Mouse (Mus musculus): ENCODE results near the gene Tpo. TPM values are rescaled to one million over a fixed set of nuclear protein-coding genes. Genes with fewer than 3 reads are reported as not detected.

The Tpo gene
- polyA plus RNA-seq, 1 experiment from 2014 or later: 0.23 TPM

GRCm38 (mm10) chr12:30058044-30058443 is 74.4 kb downstream of the Tpo start:
- DNase-seq (ENCODE audit: low spot score) (no peak), ATAC-seq (ENCODE audit: low FRiP score) (no peak)
- Histone ChIP-seq H3K4me1 (replicated peaks; ENCODE audit: control insufficient read depth, insufficient read depth, low read length) (no peaks in the 10 kb centered on the region), H3K27me3 (ENCODE audit: control insufficient read depth, insufficient read depth, low read length) (no peaks in the 10 kb centered on the region), H3K9ac (no peak overlapping the region), H3K36me3 (replicated peaks; ENCODE audit: control insufficient read depth, insufficient read depth) (no peaks in the 10 kb centered on the region), H3K4me2 (replicated peaks) (no peak overlapping the region), H3K27ac (no peak overlapping the region), H3K4me3 (replicated peaks; ENCODE audit: low read length) (no peak overlapping the region), H3K9me3 (ENCODE audit: control insufficient read depth, low read length) (no peaks in the 10 kb centered on the region)
- WGBS: 74% methylated on average over 6 of the region's 6 CpGs

DNA sequence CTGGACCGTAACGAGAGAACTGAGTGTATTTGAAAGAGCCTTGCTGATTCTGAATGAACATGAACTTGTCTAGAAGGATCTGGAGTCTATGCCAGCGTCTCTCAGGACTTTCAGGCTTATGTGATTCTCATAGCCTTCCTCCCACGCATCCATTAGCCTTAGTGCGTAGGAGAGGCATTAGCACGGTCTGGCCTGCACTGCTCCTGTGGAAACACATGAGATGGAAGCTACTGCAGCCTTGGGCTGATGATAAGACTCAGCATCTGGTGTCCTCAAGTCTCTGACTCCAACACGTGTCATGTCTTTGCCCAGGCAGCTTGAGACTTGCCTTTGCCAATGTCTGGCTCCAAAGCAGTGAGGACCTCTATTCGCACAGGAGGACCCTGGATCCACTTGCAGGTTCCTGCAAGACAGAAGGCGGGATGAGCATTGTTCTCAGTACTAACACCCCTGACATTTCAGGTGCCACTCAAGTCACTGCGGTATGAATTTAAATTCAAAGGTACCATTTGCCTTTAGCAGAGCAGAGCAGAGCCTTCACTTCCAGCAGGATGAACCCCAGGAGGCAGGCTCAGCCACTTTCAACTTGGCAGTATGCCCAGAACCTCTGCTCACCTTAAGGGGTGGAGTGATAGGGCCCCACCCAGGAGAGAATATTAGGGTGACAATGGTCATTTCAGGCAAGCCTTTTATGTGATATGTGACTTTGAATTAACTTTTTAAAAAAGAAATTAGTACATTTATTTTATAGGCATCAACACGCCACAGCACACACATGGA is 77.5 kb downstream of the Tpo start:
- ATAC-seq (ENCODE audit: low FRiP score) (no peak), DNase-seq (ENCODE audit: low spot score) (no peak)
- H3K27me3 ChIP-seq (ENCODE audit: control insufficient read depth, insufficient read depth, low read length): no peaks in the 10 kb centered on the region
- no peaks in the 10 kb centered on the region for H3K36me3 ChIP-seq (replicated peaks; ENCODE audit: control insufficient read depth, insufficient read depth)
- WGBS: 91% methylated on average over 11 of the region's 11 CpGs
- H3K4me3 ChIP-seq (replicated peaks; ENCODE audit: low read length): no peak overlapping the region
- no peak overlapping the region for H3K27ac ChIP-seq
- no peak overlapping the region for H3K4me2 ChIP-seq (replicated peaks)
- no peak overlapping the region for H3K9ac ChIP-seq
- no peaks in the 10 kb centered on the region for H3K9me3 ChIP-seq (ENCODE audit: control insufficient read depth, low read length)
- H3K4me1 ChIP-seq (replicated peaks; ENCODE audit: control insufficient read depth, insufficient read depth, low read length): no peaks in the 10 kb centered on the region

GRCm38 (mm10) chr12:30050235-30050634 is 82.2 kb downstream of the Tpo start:
- ATAC-seq (ENCODE audit: low FRiP score) (0 out of 2 replicates have a peak, but pooled peaks have one; percentile 43), DNase-seq (ENCODE audit: low spot score) (peak; percentile 86)
- Histone ChIP-seq H3K4me3 (replicated peaks; ENCODE audit: low read length) (no peak overlapping the region), H3K4me1 (replicated peaks; ENCODE audit: control insufficient read depth, insufficient read depth, low read length) (no peaks in the 10 kb centered on the region), H3K36me3 (replicated peaks; ENCODE audit: control insufficient read depth, insufficient read depth) (no peaks in the 10 kb centered on the region), H3K9ac (no peak overlapping the region), H3K4me2 (replicated peaks) (no peak overlapping the region), H3K9me3 (ENCODE audit: control insufficient read depth, low read length) (no peaks in the 10 kb centered on the region), H3K27ac (no peak overlapping the region), H3K27me3 (ENCODE audit: control insufficient read depth, insufficient read depth, low read length) (no peaks in the 10 kb centered on the region)
- 19% methylated on average over 4 of the region's 4 CpGs for WGBS

GRCm38 (mm10) chr12:30049818-30050217 is 82.6 kb downstream of the Tpo start:
- no peaks in the 10 kb centered on the region for H3K36me3 ChIP-seq (replicated peaks; ENCODE audit: control insufficient read depth, insufficient read depth)
- no peak overlapping the region for H3K27ac ChIP-seq
- WGBS: 80% methylated on average over 9 of the region's 9 CpGs
- ATAC-seq (ENCODE audit: low FRiP score): no peak
- no peaks in the 10 kb centered on the region for H3K9me3 ChIP-seq (ENCODE audit: control insufficient read depth, low read length)
- no peaks in the 10 kb centered on the region for H3K27me3 ChIP-seq (ENCODE audit: control insufficient read depth, insufficient read depth, low read length)
- no peaks in the 10 kb centered on the region for H3K4me1 ChIP-seq (replicated peaks; ENCODE audit: control insufficient read depth, insufficient read depth, low read length)
- no peak for DNase-seq (ENCODE audit: low spot score)
- H3K9ac ChIP-seq: no peak overlapping the region
- H3K4me3 ChIP-seq (replicated peaks; ENCODE audit: low read length): no peak overlapping the region
- no peak overlapping the region for H3K4me2 ChIP-seq (replicated peaks)

DNA sequence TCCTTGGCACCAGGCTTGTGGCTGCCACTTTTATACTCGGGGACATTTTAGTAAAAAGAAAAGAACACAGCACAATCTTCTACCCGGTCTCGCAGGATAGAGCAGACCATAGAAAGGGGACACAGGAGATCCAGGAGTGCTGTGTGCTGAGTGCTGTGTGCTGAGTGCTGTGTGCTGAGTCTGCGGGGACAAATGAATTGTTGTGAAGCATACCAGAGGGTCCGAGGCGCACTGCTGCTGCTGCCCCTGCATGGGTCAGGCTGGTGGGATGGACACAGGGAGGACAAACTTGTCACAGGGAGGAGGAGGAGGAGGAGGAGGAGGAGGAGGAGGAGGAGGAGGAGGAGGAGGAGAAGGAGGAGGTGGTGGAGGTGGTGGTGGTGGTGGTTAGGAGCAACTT is 83.6 kb downstream of the Tpo start:
- no peak overlapping the region for H3K4me2 ChIP-seq (replicated peaks)
- ATAC-seq (ENCODE audit: low FRiP score) (no peak), DNase-seq (ENCODE audit: low spot score) (no peak)
- no peaks in the 10 kb centered on the region for H3K9me3 ChIP-seq (ENCODE audit: control insufficient read depth, low read length)
- no peaks in the 10 kb centered on the region for H3K27me3 ChIP-seq (ENCODE audit: control insufficient read depth, insufficient read depth, low read length)
- no peaks in the 10 kb centered on the region for H3K4me1 ChIP-seq (replicated peaks; ENCODE audit: control insufficient read depth, insufficient read depth, low read length)
- no peak overlapping the region for H3K4me3 ChIP-seq (replicated peaks; ENCODE audit: low read length)
- H3K27ac ChIP-seq: no peak overlapping the region
- WGBS: 85% methylated on average over 6 of the region's 6 CpGs
- no peaks in the 10 kb centered on the region for H3K36me3 ChIP-seq (replicated peaks; ENCODE audit: control insufficient read depth, insufficient read depth)
- no peak overlapping the region for H3K9ac ChIP-seq

GRCm38 (mm10) chr12:30040150-30040549 is 92.3 kb downstream of the Tpo start:
- Histone ChIP-seq H3K27me3 (ENCODE audit: control insufficient read depth, insufficient read depth, low read length) (no peaks in the 10 kb centered on the region), H3K9me3 (ENCODE audit: control insufficient read depth, low read length) (no peaks in the 10 kb centered on the region), H3K27ac (no peak overlapping the region), H3K36me3 (replicated peaks; ENCODE audit: control insufficient read depth, insufficient read depth) (no peaks in the 10 kb centered on the region), H3K9ac (no peak overlapping the region), H3K4me1 (replicated peaks; ENCODE audit: control insufficient read depth, insufficient read depth, low read length) (peaks cover 14% of the 10 kb centered on the region), H3K4me2 (replicated peaks) (no peak overlapping the region), H3K4me3 (replicated peaks; ENCODE audit: low read length) (no peak overlapping the region)
- ATAC-seq (ENCODE audit: low FRiP score) (no peak), DNase-seq (ENCODE audit: low spot score) (peak; percentile 55)
- 30% methylated on average over 4 of the region's 4 CpGs for WGBS

DNA sequence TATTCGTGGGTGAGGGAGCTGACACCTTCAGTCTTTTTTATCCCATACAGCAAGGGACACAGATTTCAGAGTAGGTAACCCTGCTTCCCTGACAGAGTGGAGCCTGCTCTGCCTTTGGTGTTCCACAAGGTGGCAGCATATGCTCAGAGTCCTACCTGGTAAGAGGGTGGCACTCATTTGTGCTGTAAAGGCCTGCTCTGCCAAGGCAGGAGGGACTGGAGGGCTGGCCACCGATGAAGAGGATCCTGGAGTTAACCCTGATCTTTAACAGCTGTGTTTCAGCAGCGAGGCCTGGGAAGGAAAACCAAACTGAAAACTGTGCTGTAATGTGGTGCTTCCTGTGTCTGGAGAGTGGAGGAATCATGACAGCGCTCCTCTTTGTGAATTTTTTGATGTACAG is 92.9 kb downstream of the Tpo start:
- ATAC-seq (ENCODE audit: low FRiP score) (peak; percentile 42; the same call in 1 of the 2 replicates), DNase-seq (ENCODE audit: low spot score) (peak; percentile 67)
- no peaks in the 10 kb centered on the region for H3K9me3 ChIP-seq (ENCODE audit: control insufficient read depth, low read length)
- H3K9ac ChIP-seq: no peak overlapping the region
- no peak overlapping the region for H3K27ac ChIP-seq
- no peak overlapping the region for H3K4me2 ChIP-seq (replicated peaks)
- H3K36me3 ChIP-seq (replicated peaks; ENCODE audit: control insufficient read depth, insufficient read depth): no peaks in the 10 kb centered on the region
- peaks cover 14% of the 10 kb centered on the region for H3K4me1 ChIP-seq (replicated peaks; ENCODE audit: control insufficient read depth, insufficient read depth, low read length)
- H3K27me3 ChIP-seq (ENCODE audit: control insufficient read depth, insufficient read depth, low read length): no peaks in the 10 kb centered on the region
- WGBS: 44% methylated on average over 4 of the region's 4 CpGs
- no peak overlapping the region for H3K4me3 ChIP-seq (replicated peaks; ENCODE audit: low read length)

GRCm38 (mm10) chr12:30036569-30037055 is 95.8 kb downstream of the Tpo start:
- WGBS: 37% methylated on average over 4 of the region's 4 CpGs
- Histone ChIP-seq H3K4me3 (replicated peaks; ENCODE audit: low read length) (no peak overlapping the region), H3K36me3 (replicated peaks; ENCODE audit: control insufficient read depth, insufficient read depth) (no peaks in the 10 kb centered on the region), H3K4me1 (replicated peaks; ENCODE audit: control insufficient read depth, insufficient read depth, low read length) (peaks cover 14% of the 10 kb centered on the region), H3K27me3 (ENCODE audit: control insufficient read depth, insufficient read depth, low read length) (no peaks in the 10 kb centered on the region), H3K9me3 (ENCODE audit: control insufficient read depth, low read length) (no peaks in the 10 kb centered on the region), H3K4me2 (replicated peaks) (no peak overlapping the region), H3K9ac (no peak overlapping the region), H3K27ac (peak overlapping the region; percentile 62)
- ATAC-seq (ENCODE audit: low FRiP score) (peak; percentile 88), DNase-seq (ENCODE audit: low spot score) (peak; percentile 46)

GRCm38 (mm10) chr12:30035841-30036568 is 96.4 kb downstream of the Tpo start:
- H3K4me3 ChIP-seq (replicated peaks; ENCODE audit: low read length): no peak overlapping the region
- H3K36me3 ChIP-seq (replicated peaks; ENCODE audit: control insufficient read depth, insufficient read depth): no peaks in the 10 kb centered on the region
- no peak overlapping the region for H3K4me2 ChIP-seq (replicated peaks)
- DNase-seq (ENCODE audit: low spot score) (no peak), ATAC-seq (ENCODE audit: low FRiP score) (no peak)
- H3K27ac ChIP-seq: peak overlapping the region; percentile 62
- no peaks in the 10 kb centered on the region for H3K27me3 ChIP-seq (ENCODE audit: control insufficient read depth, insufficient read depth, low read length)
- peaks cover 14% of the 10 kb centered on the region for H3K4me1 ChIP-seq (replicated peaks; ENCODE audit: control insufficient read depth, insufficient read depth, low read length)
- no peak overlapping the region for H3K9ac ChIP-seq
- H3K9me3 ChIP-seq (ENCODE audit: control insufficient read depth, low read length): no peaks in the 10 kb centered on the region
